Mouse (Mus musculus) thymus, postnatal 4 days (tissue): ENCODE measurements around the gene Ube2cbp.

Source experiments
- DNase-seq: peaks from one replicate; pipeline ENCODE4 v3.0.0; 2021

Ube2cbp gene

DNA sequence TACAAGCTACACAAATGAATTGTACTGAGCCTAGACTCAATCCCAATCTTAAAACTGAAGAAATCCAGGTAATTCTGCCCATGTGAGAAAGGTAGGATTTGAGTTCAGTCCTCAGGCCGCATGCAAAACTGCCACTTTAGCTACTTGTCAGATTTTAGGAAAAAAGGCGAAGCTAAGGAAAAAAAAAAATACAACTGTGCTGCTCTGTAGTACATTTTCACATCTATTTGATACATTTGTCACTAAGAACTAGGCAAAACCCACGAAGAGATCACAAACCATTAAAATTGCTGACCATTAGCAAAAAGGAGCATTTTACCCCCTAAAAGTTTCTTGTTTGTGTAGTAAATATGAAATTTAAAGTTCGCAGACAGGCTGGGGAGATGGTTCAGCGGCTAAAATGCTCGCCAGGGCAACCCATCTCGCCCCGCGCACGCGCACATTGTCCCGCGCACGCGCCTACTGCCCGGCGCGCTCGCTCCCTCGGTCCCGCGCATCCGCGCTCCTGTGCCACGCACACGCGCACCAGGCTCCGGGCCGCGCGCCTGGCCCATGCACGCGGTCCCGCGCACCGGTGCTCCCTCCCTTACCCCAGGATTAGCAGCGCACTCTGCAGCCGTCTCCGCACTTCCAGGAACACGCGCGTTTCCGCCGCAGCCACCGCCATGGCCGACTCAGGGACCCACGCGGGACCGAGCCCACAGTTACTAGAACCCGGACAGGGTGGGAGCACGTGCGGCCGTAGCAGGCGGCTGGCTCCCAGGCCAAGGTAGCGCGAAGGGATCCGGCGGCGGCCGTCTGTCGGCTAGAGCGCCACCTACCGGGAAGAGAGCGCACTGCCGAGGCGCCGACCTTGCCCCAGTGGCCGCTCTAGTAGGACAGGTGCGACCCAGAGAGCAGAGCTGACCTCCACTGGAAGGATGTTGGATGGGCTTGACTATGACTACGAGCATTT is at the start of gene Ube2cbp:
Gene Ube2cbp (minus strand): TSS at position 800 of the 955 bp plus-strand sequence.
- peak; percentile 93 for DNase-seq

DNA sequence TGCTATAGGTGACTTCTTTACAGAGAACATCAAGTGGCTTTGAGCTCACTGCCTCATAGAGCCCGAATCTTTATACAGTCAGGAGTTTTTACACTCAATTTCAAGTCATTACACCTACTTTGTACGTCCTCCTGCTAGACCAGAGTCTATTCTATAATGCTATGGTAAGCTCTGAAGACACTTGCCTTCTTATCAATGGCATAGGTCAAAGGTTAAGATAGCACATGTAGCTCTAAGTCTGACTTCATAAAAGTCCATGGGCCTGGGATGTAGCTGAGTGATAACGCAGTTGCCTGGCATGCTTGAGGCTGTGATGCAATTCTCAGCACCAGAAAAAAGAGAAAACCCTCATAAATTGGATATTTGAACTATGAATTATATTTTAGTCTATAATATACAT is 49.6 kb upstream of the Ube2cbp start:
- no peak for DNase-seq

DNA sequence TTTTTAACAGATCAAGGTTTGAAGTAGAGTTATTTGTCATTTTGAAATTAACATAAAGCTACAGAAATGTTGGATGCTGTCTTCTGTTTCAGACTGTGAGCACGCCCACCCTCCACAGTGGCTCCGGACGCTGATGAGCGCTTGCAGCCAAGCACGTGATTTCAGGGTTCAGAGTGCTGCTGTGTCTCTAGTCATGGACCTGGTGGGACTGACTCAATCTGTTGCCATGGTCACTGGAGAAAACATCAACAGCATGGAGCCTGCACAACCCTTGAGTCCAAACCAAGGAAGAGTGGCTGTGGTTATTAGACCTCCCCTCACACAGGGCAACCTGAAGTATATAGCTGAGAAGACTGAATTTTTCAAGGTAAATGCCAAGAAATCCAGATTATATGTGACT is 49.0 kb upstream of the Ube2cbp start:
- no peak for DNase-seq

DNA sequence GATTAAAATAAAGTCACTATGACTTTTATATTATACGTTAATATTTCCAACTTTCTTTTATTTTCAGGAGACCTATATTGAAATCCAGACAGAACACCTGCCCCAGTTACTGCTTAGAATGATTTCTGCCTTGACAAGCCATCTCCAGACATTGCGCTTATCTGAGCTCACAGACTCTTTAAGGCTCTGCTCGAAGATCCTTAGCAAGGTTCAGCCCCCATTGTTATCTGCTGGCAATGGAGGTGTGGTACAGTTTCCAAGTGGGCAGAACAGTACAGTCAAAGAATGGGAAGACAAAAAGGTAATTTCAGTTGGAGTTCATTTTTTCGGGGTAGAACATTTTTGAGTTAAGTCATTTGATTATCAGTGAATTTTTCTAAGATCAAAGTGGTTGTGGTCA is 42.7 kb upstream of the Ube2cbp start:
- no peak for DNase-seq

DNA sequence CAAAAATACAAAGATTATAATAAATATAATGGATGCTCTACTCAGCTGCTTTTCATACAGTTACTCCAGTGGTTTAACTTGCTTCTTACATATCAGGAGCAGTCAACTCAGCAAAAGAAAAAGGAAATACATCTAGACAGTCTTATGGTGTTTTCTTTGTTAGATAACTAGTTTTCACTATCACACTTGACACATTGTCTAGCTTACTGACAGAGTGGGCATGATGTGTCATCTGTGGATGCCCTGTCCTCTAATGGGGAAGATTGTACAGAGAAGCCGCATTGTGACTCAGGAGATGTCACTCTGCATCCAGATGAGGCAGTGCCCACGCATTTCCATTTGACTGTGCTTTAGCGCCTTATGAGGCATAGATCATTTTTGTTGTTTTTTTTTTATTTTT is 34.3 kb upstream of the Ube2cbp start:
- DNase-seq = no peak

DNA sequence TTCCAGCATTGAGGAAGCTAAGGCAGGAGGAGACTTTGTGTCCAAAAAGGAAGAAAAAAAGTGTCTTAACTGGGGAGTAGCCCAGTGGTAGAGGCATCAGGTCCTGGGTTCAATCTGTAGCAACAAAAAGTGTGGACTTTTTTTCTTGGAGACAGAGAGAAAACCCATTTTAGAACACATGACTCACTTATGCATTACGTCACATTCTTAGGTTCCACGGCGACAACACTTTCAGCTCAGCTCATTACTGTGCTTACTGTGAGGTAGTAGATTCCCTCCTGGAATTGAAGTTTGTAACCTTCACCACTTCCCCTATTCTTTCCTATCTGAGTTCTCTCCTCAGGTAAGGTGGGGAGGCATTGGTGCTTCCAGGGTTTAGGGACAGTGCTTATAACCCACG is 31.5 kb upstream of the Ube2cbp start:
- no peak for DNase-seq

DNA sequence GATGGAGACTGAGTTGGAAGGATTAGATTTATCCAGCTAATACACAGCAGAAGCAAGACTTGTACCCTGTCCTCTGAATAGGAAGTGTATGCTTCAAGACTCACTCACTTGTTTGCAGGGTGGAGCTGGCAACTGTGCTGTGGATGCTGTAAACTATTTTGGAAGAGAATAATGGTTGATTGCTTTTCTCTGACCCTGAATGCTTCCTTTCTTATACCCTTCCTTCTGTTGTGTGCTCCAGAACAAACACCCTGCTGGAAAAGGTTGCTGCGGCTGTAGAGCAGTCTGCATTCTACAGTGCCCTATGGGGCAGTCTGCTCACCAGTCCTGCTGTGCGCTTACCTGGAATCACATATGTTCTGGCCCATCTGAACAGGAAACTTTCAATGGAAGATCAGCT is 27.0 kb upstream of the Ube2cbp start:
- no peak for DNase-seq

DNA sequence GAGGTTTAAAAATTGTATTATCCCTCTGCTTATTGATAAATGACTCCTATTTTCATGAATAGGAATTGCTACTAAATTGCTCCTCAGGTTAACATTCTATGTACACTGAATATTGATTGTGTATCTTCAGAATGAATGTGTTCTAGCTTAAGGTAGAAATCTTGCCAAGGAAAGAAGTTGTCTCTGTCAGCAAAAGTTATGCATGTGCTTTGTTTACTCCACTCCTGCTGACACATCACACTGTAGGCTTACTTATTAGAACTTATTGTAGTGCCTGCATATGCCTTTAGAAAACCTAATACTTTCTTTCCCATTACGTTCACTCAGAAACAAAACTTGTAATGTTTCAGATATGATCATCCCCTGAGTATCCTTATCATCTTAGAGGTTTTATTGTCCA is 17.5 kb upstream of the Ube2cbp start:
- DNase-seq = no peak

DNA sequence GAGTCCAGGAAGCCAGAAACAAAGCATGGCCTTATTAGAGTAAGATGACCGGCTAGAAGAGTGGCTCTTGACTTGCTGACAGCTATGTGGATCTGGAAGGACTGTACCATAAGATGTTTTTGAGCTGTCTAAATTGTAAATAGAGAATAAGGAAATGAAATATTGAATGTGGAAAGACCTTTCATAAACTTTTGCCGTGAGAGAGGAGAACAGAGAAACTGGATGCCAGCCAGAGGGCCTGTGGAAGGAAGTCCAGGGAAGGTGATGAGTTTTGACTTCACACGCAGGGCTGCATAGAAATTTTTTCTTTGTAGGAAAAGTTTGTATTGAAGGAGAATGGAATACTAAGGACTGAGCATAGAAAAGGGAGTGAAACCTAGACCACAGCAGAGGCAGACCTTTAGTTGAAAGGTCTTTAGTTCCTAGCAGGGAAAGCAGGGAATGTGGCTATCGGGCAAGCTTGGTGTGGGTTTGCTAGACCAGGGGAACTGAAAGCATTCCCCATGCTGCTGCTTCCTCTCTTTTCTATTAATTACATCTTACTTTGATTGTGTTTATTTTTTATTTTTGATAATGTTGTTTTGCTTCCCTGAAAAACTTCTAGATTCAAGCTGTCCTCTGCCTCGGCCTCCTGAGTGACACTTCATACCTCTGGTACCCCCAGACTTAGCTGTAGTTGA is 13.8 kb upstream of the Ube2cbp start:
- DNase-seq = no peak

DNA sequence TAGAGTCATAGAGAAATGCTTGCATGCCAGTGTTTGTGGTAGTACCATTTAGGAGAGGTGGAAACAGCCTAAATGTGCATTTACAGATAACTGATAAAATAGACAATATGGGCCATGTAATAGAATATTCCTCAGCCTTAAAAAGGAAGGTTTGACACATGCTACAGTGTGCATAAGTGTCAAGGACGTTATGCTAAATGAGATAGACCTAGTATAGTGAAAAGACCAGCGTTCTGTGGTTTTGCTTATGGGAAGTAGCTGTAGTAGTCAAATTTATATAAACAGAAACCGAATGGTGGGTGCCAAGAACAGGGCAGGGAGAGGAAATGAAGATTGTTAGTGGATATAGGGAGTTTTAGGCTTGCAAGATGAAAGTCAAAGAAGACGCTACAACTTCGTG is 12.0 kb upstream of the Ube2cbp start:
- DNase-seq = no peak

DNA sequence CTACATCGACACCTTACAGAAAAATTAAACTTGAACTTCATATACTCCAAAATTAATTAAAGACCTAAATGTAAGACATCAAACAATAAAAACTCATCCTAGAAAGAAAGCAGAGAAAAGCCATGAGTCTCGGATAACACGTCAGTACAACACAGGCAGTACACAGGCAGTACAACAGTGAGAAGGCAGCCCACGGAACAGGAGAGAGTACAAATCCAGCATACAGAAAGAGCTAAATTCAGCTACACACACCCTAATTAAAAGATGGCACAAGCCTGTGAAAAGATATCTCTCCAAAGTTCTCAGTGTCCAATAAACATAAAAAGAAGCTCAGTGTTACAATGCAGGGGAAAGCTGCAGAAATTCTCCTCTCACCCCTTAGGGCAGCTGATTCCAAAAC is 11.2 kb upstream of the Ube2cbp start:
- DNase-seq = no peak

DNA sequence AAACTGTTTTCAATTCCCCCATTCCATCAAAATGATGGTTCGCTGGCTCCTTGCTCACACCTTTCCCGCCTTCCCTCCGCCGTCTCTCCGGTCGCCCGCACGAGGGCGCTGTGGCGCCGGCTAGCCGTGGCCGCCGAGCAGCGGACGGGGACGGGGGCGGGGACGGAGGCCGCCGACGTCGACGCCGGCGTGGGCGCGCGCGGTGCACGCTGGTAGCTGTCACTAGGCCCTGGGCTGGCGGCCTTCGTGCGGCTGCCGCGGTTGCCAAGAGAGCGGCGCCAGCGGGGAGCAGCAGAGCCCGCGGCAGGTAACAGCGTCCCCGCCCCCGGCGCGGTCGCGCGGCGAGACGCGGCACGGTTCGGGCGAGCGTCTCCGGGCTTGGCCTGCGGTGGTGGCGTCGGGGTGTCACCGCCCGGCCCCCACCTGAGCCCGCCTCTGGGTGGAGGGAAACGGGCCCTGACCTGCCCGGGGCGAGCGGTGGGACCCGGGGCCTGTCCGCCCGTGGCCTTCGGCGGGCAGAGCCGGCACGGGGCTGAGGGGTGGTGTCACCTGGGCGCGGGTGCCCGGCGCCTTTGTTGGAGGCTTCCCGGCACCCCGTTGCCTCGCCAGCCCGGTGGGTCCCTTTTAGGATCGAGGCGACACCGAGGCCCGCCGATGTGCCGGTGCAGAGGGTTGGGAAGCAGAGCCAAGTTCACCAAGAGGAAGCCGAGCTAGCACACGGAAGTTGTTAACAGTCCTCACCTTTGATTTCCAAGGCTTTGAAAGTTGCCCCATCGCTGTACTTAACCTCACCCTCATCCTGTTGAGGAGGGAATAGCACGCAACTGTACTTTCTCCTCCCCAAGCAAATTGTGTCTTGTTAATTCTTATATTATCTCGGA is 2.5 kb upstream of the Ube2cbp start, which contains the start of gene Dop1a:
Gene Dop1a (plus strand): TSS at position 165 of the 881 bp plus-strand sequence.
- DNase-seq = peak; percentile 96

DNA sequence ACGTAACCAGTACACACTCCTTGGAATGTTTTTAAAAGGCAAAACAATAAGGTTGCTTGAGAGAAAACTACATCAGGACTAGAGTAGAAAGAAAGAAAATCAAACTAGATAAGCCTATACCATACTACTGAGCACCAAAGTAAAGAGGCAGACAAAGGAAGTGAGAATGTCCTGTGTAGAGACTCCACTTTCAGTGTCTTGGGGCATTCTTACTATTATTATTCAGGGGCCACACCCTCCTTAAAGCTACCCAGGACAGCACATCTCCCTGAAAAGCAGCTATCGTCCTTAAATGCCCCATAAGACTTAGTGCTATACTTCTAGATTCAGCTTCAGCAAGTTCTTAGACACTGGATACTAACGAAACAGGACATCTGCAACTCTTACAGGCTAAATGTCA is 11.1 kb downstream of the Ube2cbp start:
- no peak for DNase-seq

DNA sequence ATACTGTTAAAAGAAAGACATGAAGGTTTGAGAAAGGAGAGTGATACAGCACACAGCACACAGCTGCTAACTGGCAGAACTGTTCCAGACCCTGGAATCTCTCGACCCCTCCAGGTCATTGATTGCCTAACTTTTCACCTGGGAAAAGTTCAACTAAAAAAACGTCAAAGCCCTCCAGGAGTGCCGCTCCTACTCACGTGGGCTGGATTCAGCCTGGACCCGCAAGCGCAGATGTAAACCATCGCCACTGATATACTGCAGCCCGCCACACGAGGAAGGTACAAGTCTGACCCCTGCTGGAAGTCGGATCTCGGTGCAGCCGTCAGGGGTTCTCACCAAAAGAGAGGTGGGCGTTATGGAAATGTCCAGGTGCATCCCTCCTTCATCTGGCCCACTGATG is 13.1 kb downstream of the Ube2cbp start:
- DNase-seq = peak; percentile 75

DNA sequence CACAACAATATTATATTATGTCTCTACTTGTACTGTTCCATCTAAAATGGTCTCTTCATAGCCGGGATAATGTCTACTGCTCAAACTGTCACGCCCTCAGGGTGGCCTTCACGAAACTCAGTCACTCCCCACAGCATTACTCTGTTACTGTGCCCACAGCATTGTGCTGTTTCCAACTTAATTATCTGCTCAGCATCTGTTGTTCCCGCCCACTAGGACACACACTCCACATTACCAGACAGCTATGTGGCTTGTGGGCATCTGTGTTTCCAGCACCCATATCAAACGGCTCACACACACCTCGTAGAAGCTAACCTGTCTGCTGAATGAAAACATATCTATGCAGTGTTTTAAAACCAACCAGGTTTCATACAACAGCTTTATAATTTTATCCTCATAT is 13.7 kb downstream of the Ube2cbp start:
- no peak for DNase-seq

DNA sequence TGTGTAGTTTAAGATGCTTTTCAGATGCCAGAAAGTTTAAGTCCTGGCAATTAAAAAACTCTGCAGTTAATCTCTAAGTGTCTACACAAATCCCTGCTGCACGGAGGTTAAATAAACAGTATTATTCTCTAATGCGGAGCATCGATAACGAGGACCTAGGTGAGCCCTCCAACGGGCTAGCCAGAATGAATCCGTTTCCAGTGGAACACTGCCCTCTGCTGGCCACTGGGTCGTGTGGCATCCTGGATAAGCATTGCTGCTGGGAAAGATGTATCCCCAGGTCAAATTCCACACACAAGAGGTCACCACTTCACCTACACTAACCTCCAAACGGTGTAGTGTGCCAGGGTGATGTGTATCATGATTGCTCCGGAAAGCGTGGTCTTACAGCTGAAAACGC is 15.2 kb downstream of the Ube2cbp start:
- peak; percentile 86 for DNase-seq

DNA sequence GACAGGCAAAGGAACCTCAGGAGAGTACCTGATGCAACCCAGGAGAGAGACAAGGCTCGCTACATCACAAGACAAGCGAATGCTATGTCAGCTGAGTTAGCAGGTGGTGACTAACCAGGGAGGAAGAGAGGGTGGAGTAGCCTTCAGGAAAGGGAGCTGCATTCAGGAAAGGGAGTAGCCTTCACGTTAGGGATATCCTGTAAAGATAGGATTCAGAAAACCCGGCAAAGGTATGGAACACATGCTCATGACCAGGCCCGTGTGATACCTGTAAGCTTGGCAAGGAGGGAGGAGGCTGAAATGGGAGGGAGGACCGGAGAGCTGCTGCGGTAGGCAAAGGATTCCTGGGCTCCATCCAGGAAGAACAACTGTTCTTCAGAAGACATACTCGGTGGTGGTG is 17.3 kb downstream of the Ube2cbp start:
- no peak for DNase-seq

DNA sequence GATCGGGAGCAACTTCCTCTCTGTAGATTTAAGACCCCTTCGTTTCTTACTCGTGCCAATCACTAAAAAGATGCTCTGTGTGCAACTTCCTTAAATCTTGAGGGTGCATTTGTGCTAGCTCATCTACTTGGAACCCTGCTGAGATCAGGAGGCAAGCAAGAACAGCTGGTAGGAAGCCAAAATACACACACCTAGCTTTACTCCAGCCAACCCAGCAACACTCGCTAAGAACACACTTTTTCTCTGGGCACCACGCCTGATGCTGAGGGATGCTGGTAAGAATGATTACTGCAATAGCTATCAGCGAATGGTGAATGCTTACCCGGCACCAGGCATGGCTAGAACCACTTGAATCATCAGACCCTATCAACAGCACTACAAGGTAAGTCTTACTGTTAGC is 17.9 kb downstream of the Ube2cbp start:
- no peak for DNase-seq

DNA sequence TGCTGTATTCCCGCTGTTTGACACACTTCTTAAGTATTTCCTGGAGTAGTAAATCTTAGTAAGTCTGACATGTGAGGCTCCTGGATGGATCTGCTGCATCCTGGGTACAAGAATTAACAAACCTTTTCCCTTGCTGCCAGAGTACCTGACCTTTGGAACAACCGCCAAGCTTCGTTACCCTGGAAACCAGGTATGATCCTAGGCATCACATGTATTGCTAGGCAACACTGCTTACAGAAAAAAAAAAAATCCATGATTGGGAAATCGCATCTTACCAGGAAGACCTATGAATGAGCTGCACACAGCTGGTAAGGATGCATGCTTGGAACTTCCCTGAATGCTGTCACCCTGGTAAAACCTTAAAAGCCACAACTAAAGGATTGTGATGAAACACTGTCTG is 22.5 kb downstream of the Ube2cbp start:
- DNase-seq = no peak

DNA sequence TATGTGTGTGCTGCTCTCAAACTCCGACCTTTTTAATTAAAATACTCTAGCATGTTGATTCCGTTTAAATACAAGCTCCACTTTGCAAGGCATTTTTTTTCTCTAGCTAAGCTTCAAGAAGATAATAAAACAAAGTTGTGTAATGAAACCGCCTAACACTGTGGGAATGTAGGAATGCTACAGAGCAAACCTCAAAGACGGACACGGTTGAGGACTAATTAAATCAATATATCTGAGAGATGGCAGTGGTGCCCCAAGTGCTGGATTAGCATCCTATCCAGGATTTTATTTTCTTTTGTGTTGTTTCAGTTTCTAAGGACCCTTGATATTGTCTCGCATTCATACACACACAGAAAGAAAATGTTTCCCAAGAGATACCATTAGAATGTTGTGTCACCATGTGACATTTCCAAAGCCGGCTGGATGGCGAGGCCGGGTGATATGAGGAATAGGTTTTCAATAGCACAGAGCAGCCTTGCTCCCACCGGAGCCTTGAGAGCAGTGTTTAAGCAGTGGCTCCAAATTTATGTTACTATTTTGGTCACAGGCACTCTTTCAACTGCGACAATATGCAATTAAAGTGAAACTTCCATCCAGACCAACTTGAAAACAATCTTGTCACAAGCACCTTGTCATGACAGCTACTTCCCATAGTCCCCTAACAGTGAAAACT is 26.3 kb downstream of the Ube2cbp start:
- DNase-seq = no peak

DNA sequence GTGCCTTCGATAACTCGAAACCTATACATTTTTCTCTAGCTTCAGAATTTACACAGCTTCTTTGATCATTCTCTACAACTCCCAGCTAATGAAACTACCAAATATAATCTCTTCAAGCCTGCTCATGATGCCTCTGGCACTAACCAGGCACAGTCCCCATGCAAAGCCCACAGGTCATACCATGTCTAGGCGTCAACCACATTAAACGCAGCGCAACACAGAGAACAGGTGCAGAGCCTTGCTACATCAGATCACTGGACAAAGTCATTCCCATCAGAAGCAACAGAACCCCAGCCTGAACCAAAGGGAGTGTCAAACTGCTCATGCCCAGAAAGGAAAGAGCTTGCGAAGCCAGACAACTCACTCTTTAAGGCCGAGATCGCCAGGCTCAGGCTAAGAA is 28.1 kb downstream of the Ube2cbp start:
- DNase-seq = no peak

DNA sequence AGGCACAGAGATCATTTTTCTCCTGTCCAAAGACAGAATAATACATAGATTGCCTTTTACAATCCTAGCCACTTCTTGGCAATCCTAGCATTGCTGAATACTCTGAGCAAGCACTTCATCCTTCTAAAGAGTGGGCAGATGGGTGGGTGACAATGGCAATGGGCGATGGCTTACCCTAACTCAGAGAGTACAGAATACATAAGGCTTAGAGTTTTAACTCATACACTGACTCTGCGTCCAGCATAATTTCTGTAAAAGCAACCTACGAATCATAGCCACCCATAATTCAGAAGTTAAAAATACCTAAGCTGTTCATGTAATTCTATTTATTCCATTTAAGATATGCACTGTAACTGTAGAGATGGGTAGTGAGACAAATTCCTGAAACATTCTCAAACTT is 29.2 kb downstream of the Ube2cbp start:
- DNase-seq = no peak

DNA sequence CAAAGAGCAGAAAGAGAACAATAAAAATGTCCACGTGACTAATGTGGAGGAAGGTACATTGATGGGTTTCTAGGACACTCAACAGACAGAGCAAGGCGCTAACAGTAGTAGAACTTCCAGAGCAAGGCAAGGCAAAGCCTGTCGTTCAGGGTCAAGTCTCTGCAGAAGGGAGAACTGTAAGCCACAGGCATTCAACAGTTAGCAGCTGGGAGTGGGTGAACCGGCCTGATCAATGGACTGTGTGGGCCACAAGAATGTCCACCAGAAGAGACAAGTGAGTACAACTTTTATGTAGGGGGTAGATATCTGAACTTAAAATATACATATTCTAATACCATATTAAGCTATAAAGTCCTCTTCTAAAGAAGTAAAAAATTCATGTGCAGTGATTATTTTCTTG is 41.4 kb downstream of the Ube2cbp start:
- no peak for DNase-seq
